Mouse (Mus musculus): ENCODE data around the gene Timm8a2. TPM values are rescaled to one million over a fixed set of nuclear protein-coding genes. Genes with fewer than 3 reads are reported as not detected.
"Not testable (repeated sequence)": the region's sequence is repeated elsewhere in the genome, so short reads cannot be mapped to it uniquely, and the experiment has no call there.

The Timm8a2 gene
- total RNA-seq, 2 experiments from 2014 or later: not detected

- Histone ChIP-seq H3K4me3 (no peak overlapping the region), H3K27ac (no peak overlapping the region)
- TF ChIP-seq CTCF (conservative IDR thresholded peaks at IDR 0.05): no peak
- DNase-seq (ENCODE audit: low spot score in 2 of 2): no peak
Measured at GRCm38 (mm10) chr14:122048816-122049215, 14.3 kb downstream of the Timm8a2 start.

DNA sequence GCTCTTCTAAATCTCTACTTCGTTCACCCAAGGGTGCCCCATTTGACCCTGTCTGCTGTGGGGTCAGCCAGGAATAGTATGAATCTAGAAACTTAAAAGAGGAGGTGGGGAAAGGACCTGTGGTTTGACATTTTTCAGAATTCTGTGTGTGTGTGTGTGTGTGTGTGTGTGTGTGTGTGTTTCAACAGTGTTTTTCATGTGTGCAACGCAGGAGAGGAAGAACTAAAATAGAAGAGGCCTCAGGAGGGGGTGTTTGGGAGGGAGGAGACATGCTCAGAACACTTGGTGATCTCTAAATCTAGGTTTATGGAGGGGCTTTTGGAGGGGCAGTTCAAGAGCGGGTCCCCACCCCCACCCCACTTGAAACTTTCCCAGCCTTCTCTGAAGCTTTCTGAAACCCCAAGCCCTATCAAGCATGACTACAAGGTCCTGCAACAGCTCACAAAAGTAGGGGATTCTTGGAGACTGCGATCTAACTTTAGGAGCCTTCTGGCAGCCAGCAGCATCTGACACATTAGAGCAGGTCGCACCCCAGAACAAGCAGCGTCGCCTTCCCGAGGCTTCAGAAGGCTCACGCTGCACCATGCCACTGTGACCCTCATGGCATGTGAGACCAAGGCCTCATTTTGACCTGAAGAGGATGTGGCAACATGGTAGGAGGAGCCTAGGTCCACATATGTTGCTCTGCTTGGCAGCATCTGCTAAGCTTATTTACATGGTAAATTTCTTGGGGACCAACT, 18.6 kb downstream of the Timm8a2 start:
- no peak overlapping the region for H3K4me3 ChIP-seq
- no peak for DNase-seq (ENCODE audit: low spot score in 2 of 2)
- TF ChIP-seq CTCF (conservative IDR thresholded peaks at IDR 0.05): no peak
- H3K27ac ChIP-seq: no peak overlapping the region

DNA sequence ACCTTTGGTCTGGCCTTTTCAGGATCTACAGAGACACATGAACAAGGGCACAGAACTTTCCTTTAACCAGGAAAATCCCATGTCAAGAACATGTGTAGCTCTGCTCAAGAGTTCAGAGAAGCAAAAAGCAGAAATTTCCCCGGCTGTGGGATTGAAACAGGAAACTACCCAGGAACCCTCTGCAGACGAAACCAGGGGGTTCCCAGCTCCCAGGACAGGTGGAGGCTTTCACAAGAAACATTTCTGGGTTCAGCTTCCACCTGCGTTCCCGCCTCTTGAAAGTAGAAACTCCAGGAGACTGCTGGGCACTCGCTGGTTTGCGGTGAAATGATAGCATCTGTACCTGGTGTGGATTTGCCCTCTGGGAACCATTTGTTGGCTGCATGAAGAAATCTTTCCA, 22.4 kb downstream of the Timm8a2 start:
- TF ChIP-seq CTCF (conservative IDR thresholded peaks at IDR 0.05): no peak
- no peak for DNase-seq (ENCODE audit: low spot score in 2 of 2)
- Histone ChIP-seq H3K4me3 (no peak overlapping the region), H3K27ac (no peak overlapping the region)

- no peak for DNase-seq (ENCODE audit: low spot score in 2 of 2)
- TF ChIP-seq CTCF (conservative IDR thresholded peaks at IDR 0.05): no peak
- H3K27ac ChIP-seq: no peak overlapping the region
- no peak overlapping the region for H3K4me3 ChIP-seq
Measured at GRCm38 (mm10) chr14:122057941-122058346, 23.5 kb downstream of the Timm8a2 start.

DNA sequence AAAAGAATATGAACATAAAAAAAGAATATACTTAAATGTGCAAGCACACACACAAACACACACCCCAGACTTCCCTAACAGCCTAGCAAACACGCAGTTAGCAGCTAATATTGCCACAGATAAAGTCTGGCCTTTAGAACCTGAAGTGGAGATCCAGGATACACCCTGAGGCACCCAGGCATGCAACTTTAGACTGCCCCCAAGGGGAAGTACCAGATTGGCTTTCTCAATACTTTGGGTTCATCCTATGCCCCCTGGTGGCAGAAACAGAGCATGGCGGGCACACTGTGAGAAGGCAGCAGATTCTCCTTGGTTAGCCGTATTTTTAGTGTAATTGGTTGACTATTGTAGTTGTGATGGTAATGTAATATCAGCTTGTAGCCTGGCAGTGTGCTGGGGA, 26.2 kb downstream of the Timm8a2 start:
- no peak overlapping the region for H3K4me3 ChIP-seq
- peak; percentile 98 for TF ChIP-seq CTCF (conservative IDR thresholded peaks at IDR 0.05)
- no peak overlapping the region for H3K27ac ChIP-seq
- DNase-seq (ENCODE audit: low spot score in 2 of 2): peak; percentile 79 to 88

DNA sequence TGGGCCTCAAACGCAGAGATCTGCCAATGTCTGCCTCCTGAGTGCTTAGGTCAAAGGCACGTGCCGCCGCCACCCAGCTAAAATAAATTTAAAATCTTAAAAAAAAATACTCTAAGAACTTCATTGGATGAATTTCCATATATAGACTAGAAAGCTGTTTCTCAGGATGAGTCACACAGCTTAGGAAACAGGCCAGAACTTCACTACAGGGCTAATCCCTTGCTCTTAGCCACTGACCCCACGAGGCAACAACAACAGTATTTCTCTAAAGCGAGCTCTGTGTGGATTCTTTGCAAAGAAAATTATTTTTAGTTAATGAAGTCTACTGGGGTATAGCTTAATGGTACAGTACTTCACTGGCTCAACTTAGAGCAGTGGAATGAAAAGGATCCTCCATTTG, 26.9 kb downstream of the Timm8a2 start:
- no peak overlapping the region for H3K27ac ChIP-seq
- TF ChIP-seq CTCF (conservative IDR thresholded peaks at IDR 0.05): no peak
- DNase-seq (ENCODE audit: low spot score in 2 of 2): no peak
- no peak overlapping the region for H3K4me3 ChIP-seq

- TF ChIP-seq CTCF (conservative IDR thresholded peaks at IDR 0.05): no peak
- no peak for DNase-seq (ENCODE audit: low spot score in 2 of 2)
- Histone ChIP-seq H3K4me3 (no peak overlapping the region), H3K27ac (no peak overlapping the region)
Measured at GRCm38 (mm10) chr14:122062411-122063090, 28.1 kb downstream of the Timm8a2 start.

DNA sequence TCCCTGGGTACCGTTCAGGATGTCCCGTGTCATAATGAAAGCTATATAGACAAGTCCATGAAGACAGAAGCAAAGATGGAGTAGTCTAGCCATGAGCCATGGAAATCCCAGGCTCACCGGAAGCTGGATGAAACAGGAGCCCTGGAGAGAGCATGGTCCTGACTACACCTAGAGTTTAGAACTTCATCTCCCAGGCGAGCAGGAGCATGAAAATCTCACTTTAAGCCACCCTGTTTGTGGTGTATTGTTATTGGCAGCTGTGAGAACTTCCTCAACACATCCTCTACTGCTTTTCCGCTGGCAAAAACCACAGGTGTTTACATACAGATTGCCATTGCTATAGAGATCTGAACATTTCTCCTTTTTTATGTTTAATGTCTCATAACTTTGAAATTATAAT, 29.1 kb downstream of the Timm8a2 start:
- no peak for DNase-seq (ENCODE audit: low spot score in 2 of 2)
- no peak overlapping the region for H3K27ac ChIP-seq

DNA sequence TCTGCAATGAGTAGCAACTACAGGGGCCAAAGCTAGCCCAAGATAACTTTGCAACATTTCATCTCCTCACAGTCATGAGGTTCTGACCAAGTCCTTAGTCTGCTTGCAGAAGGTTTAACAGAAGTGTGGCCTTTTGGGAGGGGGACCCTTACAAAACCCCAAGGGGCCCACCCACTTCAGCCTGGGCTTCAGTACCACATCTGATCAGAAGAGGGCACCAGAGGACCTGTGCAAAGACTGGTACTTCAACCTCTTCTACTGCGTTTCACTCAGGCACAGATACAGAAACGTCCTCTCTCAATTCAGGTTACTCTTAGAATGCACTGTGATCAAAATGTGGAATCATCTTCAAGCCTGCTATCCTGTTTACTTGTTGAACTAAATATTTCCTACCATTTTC, 30.0 kb downstream of the Timm8a2 start:
- no peak overlapping the region for H3K4me3 ChIP-seq
- peak; percentile 99 for TF ChIP-seq CTCF (conservative IDR thresholded peaks at IDR 0.05)
- peak; percentile 46 to 81 for DNase-seq (ENCODE audit: low spot score in 2 of 2)
- no peak overlapping the region for H3K27ac ChIP-seq

More for the DNA sequence above, 29.1 kb downstream of the Timm8a2 start:
- no peak for TF ChIP-seq CTCF (conservative IDR thresholded peaks at IDR 0.05)
- no peak overlapping the region for H3K4me3 ChIP-seq

DNA sequence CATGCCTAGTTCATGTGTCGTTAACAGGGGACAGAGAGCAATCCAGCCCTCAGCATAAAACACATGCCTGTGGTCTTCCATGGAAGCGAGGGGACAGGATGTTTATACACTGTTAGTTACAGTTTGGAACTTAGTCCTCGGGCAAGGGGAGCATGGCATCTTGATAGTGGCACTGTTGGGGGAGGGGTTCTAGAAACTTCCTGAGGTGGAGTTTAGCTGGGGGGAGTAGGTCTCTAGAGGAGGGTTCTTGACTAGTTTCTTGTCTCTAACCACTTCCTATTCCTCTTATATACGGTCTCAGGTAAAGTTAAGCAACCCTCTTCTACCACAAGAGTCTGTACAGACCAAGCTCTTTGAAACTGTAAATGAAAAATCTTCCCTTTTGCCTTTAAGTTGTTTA, 31.8 kb downstream of the Timm8a2 start:
- H3K27ac ChIP-seq: no peak overlapping the region
- DNase-seq (ENCODE audit: low spot score in 2 of 2): no peak
- TF ChIP-seq CTCF (conservative IDR thresholded peaks at IDR 0.05): no peak
- H3K4me3 ChIP-seq: no peak overlapping the region

- DNase-seq (ENCODE audit: low spot score in 2 of 2): not testable (repeated sequence)
Measured at GRCm38 (mm10) chr14:122068036-122068435, 33.6 kb downstream of the Timm8a2 start.

DNA sequence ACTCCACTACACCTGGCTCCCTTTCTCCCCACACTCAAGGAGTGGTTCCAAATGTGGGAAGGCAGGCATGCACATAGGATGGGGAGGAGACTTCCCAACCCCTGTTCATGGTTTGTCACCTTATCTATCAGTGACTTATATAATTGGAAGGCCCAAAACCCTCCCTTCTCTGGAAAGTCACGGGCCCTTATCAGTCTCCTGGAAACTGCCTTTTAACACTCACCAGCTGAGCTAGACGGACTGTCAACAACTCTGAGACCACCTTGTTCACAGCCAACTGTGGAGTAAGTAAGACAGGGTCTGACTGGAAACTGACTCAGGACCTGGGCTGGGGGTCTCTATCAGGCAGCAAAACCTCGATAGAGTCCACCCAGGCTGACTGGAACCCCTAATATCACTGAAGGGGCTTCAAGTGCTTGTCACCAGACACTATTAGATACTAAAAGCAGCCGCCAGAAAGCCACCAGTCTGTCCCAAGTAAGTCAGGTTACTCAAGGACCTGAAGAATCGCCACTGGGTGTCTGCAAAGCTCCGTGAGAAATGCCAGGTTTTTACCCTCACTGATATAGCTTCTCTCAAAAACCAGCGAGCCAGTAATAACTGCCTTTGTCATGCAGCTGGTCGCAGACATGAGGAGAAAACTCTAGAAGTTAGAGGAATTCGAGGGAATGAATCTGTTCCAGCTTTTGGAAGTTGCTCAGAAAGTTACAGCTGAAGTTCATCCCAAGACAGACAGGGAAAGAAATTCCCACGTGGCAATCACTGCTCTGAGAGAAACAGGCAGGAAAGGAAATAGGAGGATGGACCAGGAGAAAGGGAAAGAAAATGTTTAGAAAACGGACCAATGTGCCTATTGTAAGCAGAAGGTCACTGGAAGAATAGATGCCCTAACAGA, 34.6 kb downstream of the Timm8a2 start:
- Histone ChIP-seq H3K27ac (no peak overlapping the region), H3K4me3 (no peak overlapping the region)
- DNase-seq (ENCODE audit: low spot score in 2 of 2): no peak
- no peak for TF ChIP-seq CTCF (conservative IDR thresholded peaks at IDR 0.05)

More at GRCm38 (mm10) chr14:122068036-122068435, 33.6 kb downstream of the Timm8a2 start:
- H3K27ac ChIP-seq, H3K4me3 ChIP-seq: not testable (repeated sequence)

DNA sequence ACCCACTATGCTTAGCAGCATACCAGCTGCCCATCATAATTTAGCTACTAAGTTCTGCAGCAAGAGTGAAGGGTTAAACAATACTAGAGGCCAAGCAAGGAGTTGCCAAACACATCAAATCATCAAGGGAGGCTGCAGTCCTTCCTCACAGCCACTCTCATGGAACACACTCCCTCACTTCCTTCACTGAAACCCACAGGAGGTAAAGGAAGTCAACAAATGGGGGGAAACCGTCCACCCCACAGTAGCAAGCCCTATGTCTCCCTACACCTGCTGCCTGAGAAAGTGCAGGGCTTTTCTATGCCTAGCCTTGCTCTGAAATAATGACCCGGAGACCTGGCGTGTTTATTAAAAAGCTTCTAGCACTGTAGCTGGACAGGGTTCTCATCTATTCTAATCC, 35.5 kb downstream of the Timm8a2 start:
- no peak for TF ChIP-seq CTCF (conservative IDR thresholded peaks at IDR 0.05)
- no peak overlapping the region for H3K27ac ChIP-seq
- no peak for DNase-seq (ENCODE audit: low spot score in 2 of 2)
- no peak overlapping the region for H3K4me3 ChIP-seq

All from layer of hippocampus, adult 2 months (tissue).